Mouse (Mus musculus) cortical plate, adult 2 months (tissue): ENCODE results near the gene Sap30.

Source experiments
- CTCF ChIP-seq: fragments of 200-500 bp; IDR thresholded peaks from 2 replicates; pipeline ENCODE4 v1.5.1; 2011; ENCODE audit warnings: mild to moderate bottlenecking, control low read depth, low read length; ENCODE audit not compliant: insufficient read depth; ENCODE audit errors: extremely low read depth
- POLR2A ChIP-seq: fragments of 200-500 bp; IDR thresholded peaks from 2 replicates; pipeline ENCODE4 v1.6.1; 2011; ENCODE audit warnings: mild to moderate bottlenecking, low read length, control low read depth; ENCODE audit not compliant: insufficient read depth; ENCODE audit errors: extremely low read depth

- TF ChIP-seq CTCF (peak; percentile 84), POLR2A (no peak)
These were observed 43.1 kb upstream of the Sap30 start for GRCm38 (mm10) chr8:57530666-57531349.
